Comparison of ENCODE assay signal across 8 mouse cellular contexts in the genomic region with DNA sequence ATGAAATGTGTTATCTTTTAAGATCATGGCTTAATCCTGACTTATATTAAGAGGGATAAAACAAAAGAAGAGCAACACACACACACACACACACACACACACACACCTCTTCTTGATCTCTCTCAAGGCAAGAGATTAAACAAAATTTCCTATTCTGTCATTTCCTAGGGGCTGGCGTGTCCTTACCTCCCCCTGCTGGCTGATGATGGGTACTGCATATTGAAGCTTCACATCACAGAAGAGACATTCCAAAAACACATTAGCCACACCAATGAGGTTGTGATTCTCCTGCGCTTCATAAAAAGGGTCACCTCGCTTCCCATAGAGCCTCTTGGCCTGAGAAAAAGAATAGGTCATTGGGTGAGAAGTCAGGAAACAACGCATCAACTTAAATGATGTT.
DNase-seq lines count a peak whose midpoint lies in the region; ATAC-seq lines count a peak whose summit lies in the region.

No protein-coding gene starts in this region.

- no peak overlapping the region for H3K9ac ChIP-seq in embryonic facial prominence, embryonic 14.5 days (ENCODE audit: low read depth, low read length)
- no peak overlapping the region for H3K9ac ChIP-seq in intestine, embryonic 16.5 days (ENCODE audit: low read depth, low read length)

- WGBS in embryonic facial prominence, embryonic 14.5 days: 38% methylated on average over 4 of the region's 4 CpGs
- WGBS in intestine, embryonic 16.5 days: 31% methylated on average over 4 of the region's 4 CpGs

- peaks cover 62% of the 10 kb centered on the region for H3K36me3 ChIP-seq in embryonic facial prominence, embryonic 14.5 days (ENCODE audit: control insufficient read depth, insufficient read depth, low read length)
- peaks cover 14% of the 10 kb centered on the region; the same call in 1 of the 2 replicates for H3K36me3 ChIP-seq in intestine, embryonic 16.5 days (ENCODE audit: control insufficient read depth, insufficient read depth, low read length)

- intact Hi-C loops in left cerebral cortex, postnatal 10 days (cut with DNase I): loop anchor here (10.0 kb wide), 1 partner anchor 113 kb away; no protein-coding TSS in a partner anchor

- no peaks in the 10 kb centered on the region for H3K4me1 ChIP-seq in embryonic facial prominence, embryonic 14.5 days (ENCODE audit: control insufficient read depth, insufficient read depth, low read length)
- H3K4me1 ChIP-seq in intestine, embryonic 16.5 days (ENCODE audit: control insufficient read depth, insufficient read depth, low read length): no peaks in the 10 kb centered on the region

- H3K27me3 ChIP-seq in embryonic facial prominence, embryonic 14.5 days (replicated peaks; ENCODE audit: control insufficient read depth, insufficient read depth, low read length): no peaks in the 10 kb centered on the region
- H3K27me3 ChIP-seq in intestine, embryonic 16.5 days (replicated peaks; ENCODE audit: control insufficient read depth, insufficient read depth, low read length): no peaks in the 10 kb centered on the region

- H3K4me2 ChIP-seq in embryonic facial prominence, embryonic 14.5 days (ENCODE audit: low read depth, low read length): no peak overlapping the region
- no peak overlapping the region for H3K4me2 ChIP-seq in intestine, embryonic 16.5 days (ENCODE audit: low read depth, low read length)

- peak; percentile 29 to 75 for DNase-seq in layer of hippocampus, adult 18-20 months (ENCODE audit: low spot score in 2 of 2)
- DNase-seq in layer of hippocampus, adult 9-10 months (ENCODE audit: low spot score): no peak
- peak; percentile 59 for DNase-seq in ES-CJ7 (ENCODE audit: low read depth, low spot score)
- peak; percentile 35 to 67 for DNase-seq in adrenal gland, postnatal 36 days
- peak; percentile 43 for DNase-seq in embryonic facial prominence, embryonic 14.5 days (ENCODE audit: low spot score)
- DNase-seq in left cerebral cortex, postnatal 10 days (ENCODE audit: extremely low spot score in 1 of 2, low spot score in 2 of 2): peak; percentile 24 to 38
- DNase-seq in retina, adult 2 months (ENCODE audit: low read depth, low spot score): peak; percentile 43

- no peak for ATAC-seq in embryonic facial prominence, embryonic 14.5 days (ENCODE audit: low read depth)
- no peak for ATAC-seq in intestine, embryonic 16.5 days

- H3K4me3 ChIP-seq in embryonic facial prominence, embryonic 14.5 days (ENCODE audit: low read depth, low read length): no peak overlapping the region
- H3K4me3 ChIP-seq in intestine, embryonic 16.5 days (ENCODE audit: low read length): no peak overlapping the region

- H3K9me3 ChIP-seq in embryonic facial prominence, embryonic 14.5 days (ENCODE audit: control insufficient read depth, low read length): no peaks in the 10 kb centered on the region
- H3K9me3 ChIP-seq in intestine, embryonic 16.5 days (ENCODE audit: control insufficient read depth, low read length): no peaks in the 10 kb centered on the region

- H3K27ac ChIP-seq in embryonic facial prominence, embryonic 14.5 days (replicated peaks; ENCODE audit: low read depth, low read length): no peak overlapping the region
- no peak overlapping the region for H3K27ac ChIP-seq in intestine, embryonic 16.5 days (ENCODE audit: low read length)
